Mouse (Mus musculus) heart, adult 18-20 months (tissue): ENCODE data around the gene Taf7l. TPM values are rescaled to one million over a fixed set of nuclear protein-coding genes. Genes with fewer than 3 reads are reported as not detected.

Experiments
- DNase-seq, 2 experiments: peaks; one replicate each; pipeline ENCODE4 v3.0.0; 2021 to 2022; ENCODE audit warnings: mixed read lengths in 1 of 2
- long read RNA-seq, 2 experiments: library from polyadenylated mRNA; stranded (forward); transcript quantifications; one replicate each; pipeline ENCODE4 v2.0.0; 2021
- total RNA-seq, 2 experiments: library from RNA; stranded (reverse); gene quantifications; 2 replicates each; pipeline ENCODE4 v1.2.3; 2021

Gene Taf7l
- not detected for total RNA-seq
- long read RNA-seq, experiment 1, result 0 reads
- long read RNA-seq, experiment 2, result 0 reads

DNA sequence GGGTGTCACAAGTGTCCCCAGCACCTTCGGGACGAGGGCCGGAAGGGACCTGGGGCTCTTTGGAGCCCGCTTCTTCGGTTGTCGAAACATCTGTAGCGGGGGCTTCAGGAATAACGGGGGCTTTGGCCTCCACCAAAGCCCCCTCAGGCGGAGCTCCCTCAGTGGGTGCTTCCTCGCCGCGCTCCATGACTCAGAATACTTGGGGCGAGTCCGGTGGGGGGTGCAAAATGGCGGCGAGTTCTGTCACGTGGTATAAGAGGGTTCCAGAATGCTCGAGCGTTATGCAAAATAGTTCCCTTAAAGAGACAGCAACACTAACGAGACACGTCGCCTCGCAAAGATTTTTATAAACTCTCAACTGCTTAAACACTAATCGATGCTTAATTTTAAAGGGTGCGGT is at the start of gene Taf7l:
TSS of gene Taf7l (minus strand) at position 201 of the 400 bp plus-strand sequence.
- no peak for DNase-seq

DNA sequence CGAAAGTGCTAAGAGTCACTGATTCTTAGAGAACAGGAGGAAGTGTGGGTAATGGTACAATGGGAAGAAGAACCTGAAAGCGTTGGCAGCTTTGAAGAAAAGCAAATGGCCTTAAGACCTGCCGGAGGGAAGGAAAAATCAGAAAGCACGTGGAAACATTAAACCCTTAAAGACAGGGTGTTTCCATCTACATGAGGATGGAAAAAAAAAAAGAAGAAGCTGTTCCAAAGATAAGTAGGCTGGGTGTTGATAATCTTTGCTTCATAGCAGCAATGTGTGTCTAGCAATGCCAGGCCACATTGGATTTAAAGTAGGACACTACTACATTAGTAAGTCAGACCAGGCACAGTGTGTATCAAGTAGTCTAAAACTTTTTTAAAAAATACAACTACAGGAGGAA is 49.0 kb upstream of the Taf7l start:
- no peak for DNase-seq

DNA sequence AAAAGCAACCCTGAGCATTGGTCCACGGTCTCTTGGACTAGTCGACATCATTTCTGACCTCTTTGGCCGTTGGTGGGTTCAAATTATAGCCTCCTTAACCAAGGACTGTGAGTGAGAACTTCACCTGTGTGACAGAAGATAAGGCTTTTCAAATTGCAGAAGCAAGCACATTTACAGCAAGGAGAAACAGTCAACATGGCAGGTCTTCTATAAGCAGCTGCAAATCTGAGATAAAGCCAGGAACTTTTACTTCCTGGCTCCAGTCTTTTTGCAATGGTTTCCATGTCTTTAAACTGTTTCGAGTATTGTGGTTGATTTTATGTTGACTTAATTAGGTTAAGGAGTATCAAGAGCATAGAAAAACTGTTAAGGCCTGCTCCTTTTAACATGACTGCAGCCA is 47.5 kb upstream of the Taf7l start:
- DNase-seq, result no peak

DNA sequence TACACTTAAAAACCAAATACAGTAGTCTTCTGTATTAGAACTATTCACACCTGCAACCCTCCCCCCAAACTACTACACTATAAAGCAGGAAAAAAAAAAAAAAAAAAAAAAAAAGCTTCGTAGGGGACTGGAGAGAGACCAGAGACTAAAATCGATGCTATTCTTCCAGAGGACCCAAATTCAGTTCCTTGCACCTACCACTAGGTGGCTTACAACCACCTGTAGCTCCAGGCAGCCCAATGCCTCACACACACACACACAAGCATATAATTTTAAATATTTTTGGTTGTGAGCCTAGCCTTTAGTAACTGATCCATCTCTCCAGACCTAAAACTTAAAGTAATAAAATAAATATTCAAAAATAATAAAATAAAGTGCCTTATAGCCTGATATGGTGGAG is 33.2 kb upstream of the Taf7l start:
- no peak for DNase-seq

- no peak for DNase-seq
Observed at GRCm38 (mm10) chrX:134507977-134508376, 31.7 kb upstream of the Taf7l start.

DNA sequence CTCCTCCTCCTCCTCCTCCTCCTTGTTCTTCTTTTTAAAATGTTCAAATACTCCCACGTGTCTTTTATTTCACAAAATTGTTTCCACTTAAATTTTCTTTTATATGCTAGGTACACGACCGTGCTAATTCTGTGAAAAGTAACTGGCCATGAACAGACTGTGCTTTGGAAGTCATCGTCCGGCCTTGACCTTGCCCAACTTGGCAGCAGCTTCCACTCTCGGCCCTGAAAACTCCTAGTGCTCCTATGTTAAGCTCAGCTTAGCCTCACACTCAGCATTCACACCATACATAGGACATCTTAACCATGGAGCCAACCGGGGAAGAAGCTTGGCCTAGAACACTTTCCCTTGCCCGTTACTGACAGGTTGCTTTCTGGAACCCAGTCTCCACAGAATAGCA is 24.4 kb upstream of the Taf7l start:
- DNase-seq, result peak in 1 of 2 experiments; percentile 5

- no peak for DNase-seq
Observed at GRCm38 (mm10) chrX:134481720-134482119, 5.4 kb upstream of the Taf7l start.

- no peak for DNase-seq
Observed at GRCm38 (mm10) chrX:134474988-134475710, 1.1 kb downstream of the Taf7l start.

DNA sequence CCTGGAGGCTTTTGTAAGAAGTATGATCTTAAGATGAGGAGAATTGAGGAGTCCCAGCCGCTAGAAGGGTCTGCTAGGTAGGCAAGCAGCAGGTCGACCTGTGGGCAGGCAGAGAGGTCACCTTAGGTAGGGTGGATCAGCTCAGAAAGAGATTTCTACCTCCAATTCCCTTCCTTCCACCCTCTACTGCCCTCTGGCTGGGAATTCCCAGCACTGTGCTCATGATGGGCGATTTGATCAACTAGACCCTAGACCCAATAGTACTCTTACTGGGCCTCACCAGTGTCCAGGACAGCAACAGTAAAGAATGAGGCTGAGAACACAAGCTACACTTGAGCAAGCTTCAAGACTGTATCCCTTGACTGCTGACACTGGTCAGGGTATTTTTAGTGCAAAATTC is 49.0 kb downstream of the Taf7l start:
- DNase-seq, result no peak

GRCm38 (mm10) chrX:134426819-134427218 is 49.5 kb downstream of the Taf7l start:
- no peak for DNase-seq

DNA sequence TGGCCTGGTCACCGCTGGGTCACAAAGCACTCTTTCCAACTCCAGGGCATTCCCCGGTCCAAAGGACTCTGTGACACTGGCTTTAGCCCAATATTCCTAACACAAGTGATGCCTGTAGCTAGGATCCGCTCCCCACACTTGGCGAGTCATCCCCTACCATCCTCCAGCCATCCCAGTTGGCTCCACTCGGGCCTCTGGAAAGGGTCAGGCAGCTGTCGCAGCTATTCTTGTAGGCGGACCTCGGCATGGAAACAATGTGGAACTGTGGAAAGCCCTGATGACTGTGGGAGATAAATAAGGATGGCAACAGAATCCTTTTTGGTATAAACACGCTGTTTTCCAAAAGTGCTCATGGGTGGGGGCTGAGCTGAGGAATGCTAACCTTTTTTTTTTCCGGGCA is 50.5 kb downstream of the Taf7l start:
- DNase-seq, result peak; percentile 6 to 7

DNA sequence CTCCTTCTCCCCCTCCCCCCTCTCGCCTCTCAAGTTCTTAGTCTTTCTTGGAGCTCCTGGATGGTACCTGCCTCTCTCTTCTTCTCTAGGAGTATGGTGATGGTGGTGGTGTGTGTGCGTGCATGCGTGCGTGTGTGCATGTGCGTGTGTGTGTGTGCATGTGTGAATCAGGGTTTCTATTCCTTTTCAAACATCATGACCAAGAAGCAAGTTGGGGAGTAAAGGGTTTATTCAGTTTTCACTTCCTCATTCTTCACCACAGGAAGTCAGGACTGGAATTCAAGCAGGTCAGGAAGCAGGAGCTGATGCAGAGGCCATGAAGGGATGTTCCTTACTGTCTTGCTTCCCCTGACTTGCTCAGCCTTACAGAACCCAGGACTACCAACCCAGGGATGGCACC is 52.0 kb downstream of the Taf7l start:
- DNase-seq, result no peak

DNA sequence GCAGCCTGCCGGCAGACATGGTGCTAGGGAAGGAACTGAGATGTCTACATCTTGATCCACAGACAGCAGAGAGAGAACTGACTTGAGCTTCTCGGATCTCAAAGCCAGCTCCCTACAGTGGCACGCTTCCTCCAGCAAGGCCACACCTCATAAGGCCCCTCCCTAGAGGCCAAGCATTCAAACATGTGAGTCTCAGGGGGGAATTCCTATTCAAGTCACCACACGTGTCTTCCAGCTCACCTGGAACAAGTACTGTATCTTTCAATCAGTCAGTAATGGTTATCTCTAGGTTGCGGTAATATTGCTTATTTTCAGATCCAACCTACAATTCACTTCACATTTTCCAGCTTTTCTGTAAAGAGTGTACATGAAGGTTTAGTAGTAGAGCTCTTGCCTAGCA is 56.2 kb downstream of the Taf7l start:
- DNase-seq, result no peak

DNA sequence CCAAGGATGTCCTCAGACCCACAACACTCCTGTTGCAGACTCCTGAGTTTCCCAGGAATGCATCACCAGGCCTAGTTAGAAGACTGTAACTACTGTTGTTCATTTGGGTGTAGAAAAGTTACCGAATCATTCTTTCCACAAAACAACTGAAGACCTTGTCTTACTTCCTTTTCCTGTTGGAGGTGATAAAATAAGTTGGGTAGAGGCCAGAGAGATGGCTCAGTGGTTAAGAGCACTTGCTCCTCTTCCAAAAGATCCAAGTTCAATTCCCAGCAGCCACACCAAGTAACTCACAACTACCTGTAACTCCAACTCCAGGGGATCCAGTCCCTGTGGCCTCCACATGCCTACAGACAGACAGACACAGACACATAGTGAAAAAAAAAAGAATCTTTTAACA is 64.2 kb downstream of the Taf7l start:
- DNase-seq, result no peak

Other genes starting within 250 kb of the Taf7l start
- 10 to 100 TPM; 40.0 to 55.0 TPM for gene Trmt2b, start 199.5 kb downstream of the Taf7l start, total RNA-seq
- 1 to 10 TPM; 2.1 to 2.2 TPM for gene Tmem35a, start 181.3 kb downstream of the Taf7l start, total RNA-seq
- under 1 TPM; 0.30 to 0.64 TPM for gene Cenpi, start 168.4 kb downstream of the Taf7l start, total RNA-seq
- under 1 TPM; 0.37 to 0.49 TPM for gene Drp2, start 71.9 kb downstream of the Taf7l start, total RNA-seq
- 10 to 100 TPM; 23.1 to 30.8 TPM for gene Timm8a1, start 65.4 kb upstream of the Taf7l start, total RNA-seq
- gene Btk, start 107.1 kb upstream of the Taf7l start, total RNA-seq, result 1 to 10 TPM; 1.0 to 2.6 TPM
- gene Rpl36a, start 109.2 kb upstream of the Taf7l start, total RNA-seq, result 100 to 1,000 TPM; 114 to 149 TPM
- gene Gla, start 124.6 kb upstream of the Taf7l start, total RNA-seq, result 1 to 10 TPM; 1.6 to 2.0 TPM
- gene Hnrnph2, start 124.7 kb upstream of the Taf7l start, total RNA-seq, result 10 to 100 TPM; 61.2 to 69.5 TPM
- 1 to 10 TPM; 3.6 to 6.0 TPM for gene Armcx4, start 210.0 kb upstream of the Taf7l start, total RNA-seq
- 1 to 10 TPM; 4.2 to 5.7 TPM for gene Armcx1, start 241.5 kb upstream of the Taf7l start, total RNA-seq